Mouse (Mus musculus) v-Abl transformed pro-B cells (cell line): ENCODE results near the gene Tmem269.

Experiments
- in situ Hi-C, 2 experiments: fragments of 400-800 bp; cut with MboI; formaldehyde crosslinking; loops; one replicate each; pipeline ENCODE4 v1.15.1; 2025; ENCODE audit not compliant: unreplicated experiment in 2 of 2

Tmem269 gene

DNA sequence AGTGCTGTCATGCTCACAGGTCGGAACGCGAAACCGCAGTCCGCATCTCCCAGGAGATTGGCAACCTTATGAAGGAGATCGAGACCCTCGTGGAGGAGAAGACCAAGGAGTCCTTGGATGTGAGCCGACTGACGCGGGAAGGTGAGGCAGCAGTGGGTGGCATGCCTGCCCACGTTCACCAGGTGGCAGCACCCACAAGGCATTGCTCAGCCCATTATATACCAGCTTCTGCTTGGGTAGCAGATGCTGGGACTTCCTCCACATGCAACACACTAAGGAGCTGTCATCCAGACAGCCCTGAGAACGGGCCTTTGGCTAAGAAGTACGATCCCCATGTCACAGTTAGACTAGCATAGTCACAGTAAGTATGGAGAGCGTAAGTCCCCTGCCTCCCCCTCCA, 23.6 kb upstream of the Tmem269 start:
- in situ Hi-C loops: loop anchor here (5.0 to 10.0 kb wide), 11 partner anchors 173 to 883 kb away; partner anchors contain the start of genes Ccdc30 (in 1 of the 2), Foxj3 (in 1 of the 2), Frg2f1 (in 1 of the 2) and Guca2a (in 1 of the 2)

DNA sequence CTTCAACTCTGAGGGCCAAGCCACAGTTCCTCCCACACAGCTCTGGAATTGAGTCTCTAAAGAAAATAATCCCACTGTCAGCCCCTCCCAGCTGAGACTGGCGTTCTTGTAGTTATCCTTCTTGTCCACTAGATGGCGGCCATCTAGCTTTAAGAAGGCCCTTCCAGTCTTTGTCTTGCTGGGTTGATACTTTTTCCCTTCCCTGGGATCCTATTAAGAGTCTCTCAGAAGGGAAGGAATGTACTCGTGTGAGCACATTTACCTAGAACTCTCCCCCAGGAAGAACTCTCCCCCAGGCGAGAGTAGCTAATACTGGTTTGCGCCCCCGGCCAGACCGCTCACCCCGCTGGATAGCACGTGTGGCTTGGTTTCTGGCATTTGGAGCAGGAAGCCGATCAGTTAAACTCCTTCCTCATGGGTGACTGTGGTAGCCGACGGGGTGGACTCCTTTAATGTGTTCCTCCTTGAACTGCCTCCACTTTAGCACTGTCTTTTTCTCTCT, 21.2 kb upstream of the Tmem269 start:
- in situ Hi-C loops: no loop called here

GRCm38 (mm10) chr4:119238661-119239060, 20.6 kb upstream of the Tmem269 start:
- in situ Hi-C loops: no loop called here

DNA sequence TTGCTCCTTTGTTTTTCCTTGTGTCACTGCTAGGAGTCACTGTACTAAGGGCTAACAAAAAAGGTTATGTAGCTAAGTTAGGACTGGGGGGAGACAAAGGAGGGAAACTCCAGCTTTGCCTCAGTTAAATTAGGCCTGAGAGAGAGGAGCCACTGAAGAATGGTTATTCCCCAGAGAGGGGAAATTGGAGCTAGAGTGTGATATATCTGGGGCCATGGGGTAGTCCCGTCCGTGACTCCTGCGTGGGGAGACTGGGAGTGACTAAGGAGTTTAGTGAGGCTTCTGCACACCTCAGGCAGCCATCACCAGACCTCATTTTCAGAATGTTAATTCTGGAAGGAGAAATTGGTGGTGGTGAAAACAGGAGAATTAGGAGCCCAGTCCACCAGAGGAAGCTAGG, 16.3 kb upstream of the Tmem269 start:
- in situ Hi-C loops: no loop called here

DNA sequence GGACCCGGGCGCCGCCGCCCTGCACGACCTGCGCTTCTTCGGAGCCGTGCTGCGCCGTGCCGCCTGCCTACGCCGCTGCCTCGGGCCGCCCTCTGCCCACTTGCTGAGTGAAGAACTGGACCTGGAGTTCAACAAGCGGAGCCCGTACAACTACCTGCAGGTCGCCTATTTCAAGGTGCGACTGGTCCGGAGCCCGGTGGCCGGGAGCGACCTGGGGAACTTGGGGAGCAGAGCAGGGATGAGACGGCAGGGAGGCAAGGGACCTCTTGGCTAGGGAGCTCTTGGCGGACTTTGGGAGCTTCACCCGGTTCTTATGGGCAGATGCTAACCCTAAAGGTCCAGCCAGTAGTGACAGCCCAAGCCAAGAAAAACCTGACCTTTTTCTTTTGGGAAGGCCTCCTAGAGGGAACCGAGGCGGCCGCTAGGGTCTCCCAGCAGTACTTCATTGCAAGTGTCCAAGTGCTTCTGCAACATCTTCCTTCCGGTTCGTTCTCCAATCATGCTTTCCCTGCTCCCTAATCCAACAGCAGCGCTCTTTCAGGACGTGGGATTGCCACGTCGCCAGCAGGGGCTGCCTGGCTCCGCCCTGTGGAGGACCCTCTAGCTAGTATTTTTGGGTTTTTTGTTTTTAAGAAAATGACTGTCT, 15.4 kb upstream of the Tmem269 start:
- in situ Hi-C loops: no loop called here

DNA sequence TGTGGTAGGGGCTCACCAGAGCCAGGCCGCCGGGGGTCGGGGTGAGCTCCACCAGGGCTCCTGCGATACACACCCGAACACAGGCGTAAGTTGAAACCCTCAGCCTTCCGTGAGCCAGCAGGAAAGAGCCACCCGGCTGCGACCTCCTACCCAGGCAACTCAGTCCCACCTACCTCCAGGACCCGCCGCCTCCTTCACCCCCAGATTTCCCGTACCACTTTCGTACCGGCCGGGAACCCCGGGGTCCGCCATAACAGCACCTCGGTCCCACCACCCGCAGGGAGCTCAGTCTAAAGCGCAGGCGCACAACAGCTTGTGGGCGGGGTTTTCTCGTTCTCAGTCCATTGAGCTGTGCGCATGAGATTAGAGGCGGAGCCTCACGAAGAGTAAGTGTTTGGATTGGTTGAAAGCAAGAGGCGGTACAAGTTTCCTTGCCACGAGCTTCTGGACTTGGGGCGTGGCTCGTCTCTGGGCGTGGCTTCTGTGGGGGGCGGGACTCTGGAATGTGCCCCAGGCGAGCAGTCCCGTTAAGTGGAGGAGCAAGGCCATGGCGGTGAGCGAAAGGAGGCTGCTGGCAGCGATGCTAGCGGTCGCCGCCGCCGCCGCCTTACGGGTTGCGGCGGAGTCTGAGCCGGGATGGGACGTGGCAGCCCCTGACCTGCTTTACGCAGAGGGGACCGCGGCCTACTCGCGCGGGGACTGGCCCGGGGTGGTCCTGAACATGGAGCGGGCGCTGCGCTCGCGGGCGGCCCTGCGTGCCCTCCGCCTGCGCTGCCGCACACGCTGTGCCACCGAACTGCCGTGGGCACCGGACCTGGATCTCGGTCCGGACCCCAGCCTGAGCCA, 14.6 kb upstream of the Tmem269 start, which contains the start of the genes AU022252 and P3h1:
AU022252 (minus strand) TSS at position 303 of the 846 bp plus-strand sequence.
P3h1 (plus strand) TSS at position 506 of the 846 bp plus-strand sequence.
- in situ Hi-C loops: no loop called here

GRCm38 (mm10) chr4:119226751-119227150, 8.7 kb upstream of the Tmem269 start:
- in situ Hi-C loops: no loop called here

- in situ Hi-C loops: no loop called here
These were observed 7.7 kb upstream of the Tmem269 start for GRCm38 (mm10) chr4:119225719-119226118.

- in situ Hi-C loops: no loop called here
These were observed 6.5 kb upstream of the Tmem269 start for GRCm38 (mm10) chr4:119224534-119224933.

DNA sequence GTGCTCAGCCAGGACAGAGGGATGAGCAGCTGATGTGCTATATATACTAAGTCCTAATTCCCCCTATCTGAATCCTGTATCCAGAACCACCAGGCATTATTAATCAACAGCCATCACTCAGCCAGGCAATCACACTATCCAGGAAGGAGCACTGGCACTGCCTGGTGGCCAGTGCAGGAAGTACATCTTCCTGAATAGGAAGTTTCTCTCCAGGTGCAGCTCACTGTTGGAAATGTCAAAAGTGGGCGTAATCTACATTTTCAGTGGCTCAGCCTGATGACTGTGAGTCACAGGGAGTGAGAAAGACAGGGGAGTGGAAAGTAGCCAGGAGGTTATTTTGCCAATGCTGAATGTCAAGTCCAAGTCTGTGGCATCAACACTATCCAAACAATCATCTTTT, 5.7 kb upstream of the Tmem269 start:
- in situ Hi-C loops: no loop called here

DNA sequence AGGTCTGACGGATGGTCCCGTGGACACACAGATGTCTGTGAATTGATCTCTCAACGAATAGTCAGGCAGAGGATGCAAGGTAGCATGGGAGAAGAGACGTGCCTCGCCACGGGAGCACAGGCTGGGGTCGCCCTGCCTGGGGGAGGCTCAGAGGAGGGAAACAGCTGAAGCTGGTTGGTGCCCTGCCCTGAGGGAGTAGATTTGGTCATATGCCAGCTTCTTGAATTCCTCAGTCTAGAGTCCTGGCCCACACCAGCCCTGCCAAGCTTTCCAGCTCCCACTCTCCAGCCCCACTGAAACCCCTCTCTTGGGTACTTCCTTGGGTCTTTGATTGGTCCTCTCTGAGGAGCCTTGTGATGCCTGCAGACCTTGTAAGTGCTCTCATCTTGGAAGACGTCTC, 1.4 kb downstream of the Tmem269 start:
- in situ Hi-C loops: no loop called here

- in situ Hi-C loops: loop anchor here in 1 of 2 experiments (5.0 to 10.0 kb wide), 3 partner anchors 47 to 560 kb away; no protein-coding TSS in a partner anchor
These were observed 13.3 kb downstream of the Tmem269 start for GRCm38 (mm10) chr4:119204672-119205071.

GRCm38 (mm10) chr4:119198105-119198504, 19.9 kb downstream of the Tmem269 start:
- in situ Hi-C loops: loop anchor here in 1 of 2 experiments (25.0 kb wide), 1 partner anchor 786 kb away; the partner anchor contains the start of genes Med8 and Szt2

GRCm38 (mm10) chr4:119195582-119196320, 22.3 kb downstream of the Tmem269 start:
- in situ Hi-C loops: loop anchor here in 1 of 2 experiments (25.0 kb wide), 1 partner anchor 783 kb away; the partner anchor contains the start of genes Med8 and Szt2

DNA sequence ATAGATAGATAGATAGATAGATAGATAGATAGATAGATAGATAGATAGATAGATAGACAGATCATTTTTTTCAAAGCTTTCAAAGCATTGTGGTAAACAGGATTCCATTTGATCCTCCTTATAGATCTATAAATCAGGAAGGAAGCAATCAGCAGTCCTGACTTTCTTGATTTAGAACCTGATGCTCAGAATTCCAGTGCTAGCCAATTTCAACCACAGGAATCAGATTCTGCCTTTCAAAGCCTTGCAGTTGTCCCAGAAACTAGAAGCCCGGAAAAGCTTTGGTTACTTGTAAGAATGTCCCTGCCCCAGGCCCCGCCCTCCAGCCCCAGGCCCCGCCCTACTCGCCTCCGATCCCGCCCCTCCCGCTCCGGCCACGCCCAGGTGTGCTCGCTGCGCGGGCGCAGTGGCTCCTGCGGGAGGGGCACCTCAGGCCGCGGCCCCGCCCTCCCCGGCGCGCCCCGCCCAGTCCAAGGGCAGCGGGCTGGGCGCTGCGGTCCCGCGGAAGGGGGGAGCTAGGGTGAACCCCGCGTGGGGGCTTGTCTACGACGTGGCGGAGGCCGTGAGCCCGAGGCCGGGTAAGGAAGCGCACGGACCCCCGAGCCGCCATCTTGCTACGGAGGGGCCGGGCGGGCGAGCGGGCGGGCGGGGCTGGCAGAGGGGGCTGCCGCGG, 23.0 kb downstream of the Tmem269 start, which contains the start of gene Svbp:
Svbp (plus strand) TSS at position 398 of the 673 bp plus-strand sequence.
- in situ Hi-C loops: loop anchor here in 1 of 2 experiments (25.0 kb wide), 1 partner anchor 783 kb away; the partner anchor contains the start of genes Med8 and Szt2

DNA sequence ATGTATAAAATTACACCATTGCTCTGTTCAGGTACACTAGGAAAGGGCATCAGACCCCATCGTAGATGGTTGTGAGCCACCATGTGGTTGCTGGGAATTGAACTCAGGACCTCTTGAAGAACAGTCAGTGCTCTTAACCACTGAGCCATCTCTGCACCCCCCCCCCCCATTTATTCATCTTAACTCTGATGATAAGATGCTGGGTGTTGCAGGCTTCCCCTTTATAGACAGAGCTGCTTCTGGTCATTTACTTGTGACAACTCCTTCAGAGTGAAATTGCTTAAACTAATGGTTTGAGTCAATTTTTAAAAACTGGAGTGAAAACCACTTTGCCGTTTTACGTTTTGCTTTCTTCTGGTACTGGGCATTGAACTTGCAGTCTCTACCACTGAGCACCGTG, 25.3 kb downstream of the Tmem269 start:
- in situ Hi-C loops: loop anchor here in 1 of 2 experiments (25.0 kb wide), 1 partner anchor 780 kb away; the partner anchor contains the start of genes Med8 and Szt2

DNA sequence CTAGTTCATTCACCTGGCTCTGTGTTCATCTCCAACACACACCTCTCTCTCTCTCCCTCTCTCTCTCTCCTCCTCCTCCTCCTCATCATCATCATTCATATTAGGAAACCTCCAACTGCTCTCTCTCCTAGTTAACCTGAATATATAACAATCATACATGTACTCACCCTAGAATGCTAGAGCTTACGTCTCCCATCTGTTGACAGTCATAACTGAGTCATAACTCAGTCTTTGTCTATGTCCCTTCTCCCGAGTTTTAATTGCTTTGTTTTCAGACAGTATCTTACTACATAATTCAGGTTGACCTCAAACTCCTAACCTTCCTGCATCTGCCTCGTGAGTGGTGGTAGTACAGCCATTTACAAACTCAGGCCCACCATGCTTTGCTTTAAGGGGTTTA, 26.7 kb downstream of the Tmem269 start:
- in situ Hi-C loops: loop anchor here in 1 of 2 experiments (25.0 kb wide), 1 partner anchor 779 kb away; the partner anchor contains the start of genes Med8 and Szt2

DNA sequence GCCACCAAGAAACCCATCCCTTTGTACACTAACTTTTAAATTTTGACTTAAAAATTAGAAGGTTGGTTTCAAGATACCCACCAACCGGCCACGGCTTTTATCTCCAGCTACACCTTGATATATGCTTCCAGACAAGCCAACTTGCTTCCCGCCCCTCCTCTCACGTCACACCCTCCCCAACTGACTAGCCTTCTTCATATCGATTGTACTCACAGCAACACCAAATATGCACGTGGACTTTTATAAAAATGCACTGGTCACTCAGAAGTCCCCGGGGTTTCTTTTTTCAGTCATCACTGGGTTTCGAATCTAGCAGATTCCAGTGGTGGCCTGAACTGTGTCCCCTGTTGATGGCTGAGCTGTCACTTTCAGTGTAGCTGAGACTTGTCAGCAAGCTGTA, 27.4 kb downstream of the Tmem269 start:
- in situ Hi-C loops: loop anchor here in 1 of 2 experiments (25.0 kb wide), 1 partner anchor 778 kb away; the partner anchor contains the start of genes Med8 and Szt2

GRCm38 (mm10) chr4:119189864-119190263, 28.2 kb downstream of the Tmem269 start, which contains the start of gene Ermap:
TSS of gene Ermap (minus strand) at chr4:119190011.
- in situ Hi-C loops: loop anchor here in 1 of 2 experiments (25.0 kb wide), 1 partner anchor 778 kb away; the partner anchor contains the start of genes Med8 and Szt2
